Mouse (Mus musculus): Measurements from ENCODE around the gene Hopx.
"Not testable (repeated sequence)": the region's sequence is repeated elsewhere in the genome, so short reads cannot be mapped to it uniquely, and the experiment has no call there.

Hopx gene

DNA sequence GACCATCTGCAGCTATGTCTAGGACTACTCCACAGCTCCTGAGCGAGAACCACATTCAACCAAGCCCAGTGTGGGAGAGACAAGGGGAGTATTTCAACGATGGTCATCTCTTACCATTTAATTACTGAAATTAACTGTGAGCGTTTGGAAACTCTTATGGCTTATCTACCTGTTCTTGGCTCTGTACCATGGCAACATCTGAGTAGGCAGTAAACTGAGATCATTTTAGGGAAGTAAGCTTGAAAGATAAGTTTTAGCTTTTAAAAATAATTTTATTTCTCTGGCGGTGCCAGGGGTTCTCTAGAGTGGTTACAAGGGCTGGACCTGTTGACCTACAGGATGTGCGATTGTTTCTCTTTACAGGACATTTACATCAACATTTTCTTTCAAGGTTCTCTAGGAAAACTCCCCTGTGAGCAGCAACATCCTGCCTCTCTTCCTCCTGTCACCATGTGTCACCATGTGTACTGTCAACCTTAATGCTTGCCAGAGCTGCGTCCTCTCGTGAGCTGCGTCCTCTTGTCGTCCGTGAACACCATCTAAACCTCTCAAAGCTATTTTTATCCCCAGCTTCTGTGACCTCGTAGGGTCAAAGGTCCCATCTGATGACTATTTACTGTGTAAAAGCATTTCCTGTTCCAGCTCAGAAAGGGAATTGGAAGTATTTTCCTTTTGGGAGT lies 15.5 kb downstream of the Hopx start:
- peak; percentile 58 for DNase-seq

DNA sequence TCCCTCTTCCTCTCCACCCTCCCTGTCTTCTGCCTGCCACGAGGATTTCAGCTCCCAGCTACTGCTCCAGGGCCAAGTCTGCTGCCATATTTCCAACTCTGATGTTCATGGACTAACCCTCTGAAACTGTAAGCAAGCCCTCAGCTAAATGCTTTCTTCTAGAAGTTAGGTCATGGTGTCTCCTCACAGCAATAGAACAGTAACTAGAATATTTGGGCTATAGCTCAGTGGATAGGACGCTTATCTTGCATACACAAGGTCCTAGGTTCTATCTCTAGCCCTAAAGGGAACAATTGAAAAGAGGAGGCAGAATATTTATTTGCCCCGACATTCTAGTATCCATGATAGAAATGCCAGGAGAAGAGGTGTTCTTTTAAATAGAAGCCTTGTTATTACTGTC lies 16.0 kb downstream of the Hopx start:
- no peak for DNase-seq

DNA sequence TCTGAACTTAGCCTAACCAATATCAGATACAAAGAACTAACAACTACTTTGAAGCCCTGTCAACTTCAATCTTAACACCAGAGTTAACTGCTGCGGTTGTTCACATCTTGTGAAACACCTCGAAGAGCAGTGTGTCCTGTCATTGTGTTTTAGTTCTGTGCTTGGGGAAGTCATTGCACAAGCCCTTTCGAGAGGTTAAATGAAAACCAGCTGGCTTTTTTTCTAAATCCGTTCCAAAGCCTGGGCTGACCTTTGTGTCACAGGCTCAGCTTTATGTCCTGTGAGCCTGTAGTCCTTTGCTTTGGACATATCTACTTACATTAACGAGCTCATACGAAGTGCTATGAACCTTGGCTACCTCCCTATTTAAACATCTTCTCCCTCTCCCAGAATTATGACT lies 17.2 kb downstream of the Hopx start:
- peak; percentile 30 for DNase-seq

DNA sequence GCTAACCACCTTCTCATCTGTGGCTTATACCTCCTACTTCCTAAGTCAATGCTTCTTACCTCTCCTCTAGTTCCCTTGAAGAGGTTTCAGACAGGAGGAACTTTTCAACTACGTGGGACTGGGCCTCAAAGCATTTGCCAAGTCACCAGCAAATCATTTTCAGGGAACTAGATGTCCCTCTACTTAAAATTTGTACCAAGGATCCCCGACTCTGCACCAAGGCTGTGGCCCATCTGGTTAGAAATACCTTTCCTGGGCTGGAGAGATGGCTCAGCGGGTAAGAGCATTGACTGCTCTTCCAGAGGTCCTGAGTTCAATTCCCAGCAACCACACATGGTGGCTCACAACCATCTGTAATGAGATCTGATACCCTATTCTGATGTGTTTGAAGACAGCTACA lies 18.7 kb downstream of the Hopx start:
- DNase-seq = not testable (repeated sequence)

DNA sequence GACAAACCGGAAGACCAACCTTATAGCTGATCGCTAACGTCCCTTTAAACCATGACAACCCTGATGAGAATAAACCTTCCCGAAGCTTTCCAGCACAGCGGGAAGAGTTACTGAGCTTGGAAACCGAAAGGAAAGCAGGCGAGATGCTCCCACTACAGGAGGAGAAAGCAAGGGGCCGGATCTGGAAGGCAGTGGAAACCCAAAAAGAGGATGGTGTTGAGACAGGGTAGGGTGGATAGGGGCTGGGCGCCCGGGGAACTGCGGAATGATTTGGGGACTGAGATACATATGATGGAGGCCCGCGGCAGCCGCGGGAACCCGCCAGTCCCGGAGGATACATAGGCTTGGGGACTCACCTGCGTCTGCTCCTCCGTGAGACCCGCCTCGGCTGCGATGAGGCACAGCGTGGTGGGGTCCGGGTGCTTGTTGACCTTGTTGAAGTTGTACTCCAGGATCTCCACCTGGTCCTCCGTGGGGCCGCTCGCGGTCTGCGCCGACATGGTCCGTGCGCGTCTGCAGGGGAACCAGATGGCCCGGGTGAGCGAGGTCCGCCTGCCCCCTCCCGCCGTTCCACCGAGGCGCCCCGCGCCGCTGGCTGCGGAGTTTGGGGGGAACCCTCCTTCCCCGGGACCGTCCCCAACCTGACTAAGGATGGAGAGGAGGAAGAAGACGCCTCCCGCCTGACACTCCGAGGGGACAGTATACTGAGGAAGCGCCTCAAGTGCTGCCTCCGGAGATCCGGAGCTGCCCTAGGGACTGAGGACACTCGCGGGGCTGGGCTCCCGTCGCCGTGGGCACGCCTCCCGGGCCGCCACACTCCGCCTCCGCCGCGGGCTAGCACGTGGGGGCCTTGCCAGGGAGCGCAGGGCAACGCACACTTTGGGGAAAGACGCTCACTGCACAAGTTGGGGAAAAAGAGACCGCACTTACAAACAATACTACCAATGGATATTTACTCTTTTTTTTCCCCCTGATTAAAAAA lies 20.1 kb downstream of the Hopx start:
- peak; percentile 91 for DNase-seq

DNA sequence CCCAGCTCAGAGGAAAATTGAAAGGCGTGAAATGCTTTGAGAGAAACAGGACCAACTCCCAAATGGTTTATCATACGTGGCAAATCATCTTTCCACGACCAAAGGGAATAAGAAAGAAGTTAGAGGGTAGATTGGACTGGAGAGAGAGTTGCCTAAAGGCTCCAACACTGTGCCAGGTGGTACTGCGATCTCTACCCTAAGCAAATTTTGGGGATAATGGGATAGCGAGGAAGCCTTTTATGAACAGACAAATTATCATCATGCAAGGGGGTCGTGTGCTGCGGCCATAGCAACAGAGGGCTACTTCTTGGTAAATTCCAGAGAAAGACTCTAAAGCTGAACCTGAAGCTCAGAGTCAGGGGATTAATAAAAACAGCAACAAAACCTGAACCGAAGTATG lies 21.0 kb downstream of the Hopx start:
- DNase-seq = no peak

DNA sequence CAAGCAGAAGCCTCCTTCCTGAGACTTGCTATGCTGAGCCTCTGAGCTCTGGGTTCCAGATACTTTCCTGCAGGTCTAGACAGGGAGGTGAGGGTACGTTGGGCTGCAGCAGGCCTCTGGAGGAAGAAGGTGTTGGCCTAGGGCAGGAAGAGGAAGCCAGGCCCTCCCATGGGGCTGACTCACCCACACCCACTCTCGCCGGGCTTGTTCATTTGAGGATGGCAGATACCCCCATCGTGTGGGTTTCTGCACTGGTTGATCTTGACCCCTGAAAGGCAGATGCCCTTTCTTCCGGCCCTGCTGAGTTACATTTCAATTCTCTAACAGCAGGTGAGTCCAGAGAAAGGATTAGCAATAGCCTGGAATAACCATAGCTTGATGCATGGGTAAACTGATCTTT lies 22.4 kb downstream of the Hopx start:
- no peak for DNase-seq

DNA sequence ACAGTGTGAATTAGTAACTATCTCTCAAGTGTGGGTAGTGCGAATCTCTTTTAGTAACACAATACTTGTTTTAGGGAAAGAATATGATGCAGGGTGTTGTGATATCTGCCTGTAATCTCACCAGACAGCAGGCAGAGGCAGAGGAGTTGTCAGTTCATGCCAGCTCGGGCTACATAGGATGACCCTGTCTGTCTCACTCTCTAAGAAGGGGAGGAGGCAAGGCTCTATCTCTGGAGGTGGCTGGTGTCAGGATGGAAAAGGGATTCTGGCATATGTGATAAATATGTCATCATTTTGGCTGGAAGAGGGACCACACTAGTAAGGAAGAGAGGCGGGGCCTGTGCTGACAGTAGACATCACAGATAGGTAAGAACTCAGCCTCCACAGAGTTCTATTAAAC lies 23.0 kb downstream of the Hopx start:
- no peak for DNase-seq

DNA sequence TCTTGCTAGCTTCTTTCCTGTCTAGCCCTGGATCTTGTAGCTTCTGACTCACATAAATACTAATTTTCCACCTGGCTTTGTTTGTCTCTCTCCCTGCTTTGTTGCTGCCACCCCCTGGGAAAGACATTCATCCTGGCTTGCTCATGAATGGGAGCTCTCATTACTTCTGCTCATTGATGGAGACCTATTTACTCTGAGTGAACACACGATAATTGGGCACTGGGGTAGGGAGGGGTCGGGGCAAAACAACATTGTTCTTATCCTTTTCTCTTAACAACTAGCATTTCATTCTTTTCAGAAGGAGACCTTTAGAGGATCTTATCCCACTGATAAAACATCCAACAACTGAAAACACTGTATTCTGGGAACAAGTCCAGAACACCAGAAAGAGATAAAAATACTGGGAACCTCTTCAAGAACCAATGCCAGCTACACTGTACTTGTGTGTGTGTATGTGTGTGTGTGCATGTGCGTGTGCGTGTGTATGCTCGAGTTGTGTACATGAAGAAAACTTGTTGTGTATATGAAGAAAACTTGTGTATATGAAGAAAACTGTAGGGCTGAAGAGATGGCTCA lies 24.3 kb downstream of the Hopx start:
- DNase-seq = no peak

DNA sequence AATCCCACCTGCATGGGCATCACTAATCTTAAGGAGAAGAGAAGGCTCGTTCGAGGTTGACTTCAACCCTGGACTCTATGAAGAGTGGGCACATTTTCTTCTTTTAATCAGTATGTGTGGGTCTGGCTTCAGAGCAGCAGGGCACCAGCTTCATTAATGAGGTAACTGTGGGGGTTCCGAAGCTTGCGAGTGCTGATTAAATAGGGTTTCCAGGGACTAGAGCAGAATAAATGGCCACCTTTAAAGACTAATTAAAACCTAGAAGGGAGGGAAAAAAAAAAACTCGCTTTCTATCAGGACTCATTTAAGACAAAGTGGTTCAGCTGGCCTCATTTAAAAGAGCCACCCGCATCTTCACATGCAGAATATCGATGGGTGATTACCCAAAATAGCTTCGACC lies 25.0 kb downstream of the Hopx start:
- no peak for DNase-seq

DNA sequence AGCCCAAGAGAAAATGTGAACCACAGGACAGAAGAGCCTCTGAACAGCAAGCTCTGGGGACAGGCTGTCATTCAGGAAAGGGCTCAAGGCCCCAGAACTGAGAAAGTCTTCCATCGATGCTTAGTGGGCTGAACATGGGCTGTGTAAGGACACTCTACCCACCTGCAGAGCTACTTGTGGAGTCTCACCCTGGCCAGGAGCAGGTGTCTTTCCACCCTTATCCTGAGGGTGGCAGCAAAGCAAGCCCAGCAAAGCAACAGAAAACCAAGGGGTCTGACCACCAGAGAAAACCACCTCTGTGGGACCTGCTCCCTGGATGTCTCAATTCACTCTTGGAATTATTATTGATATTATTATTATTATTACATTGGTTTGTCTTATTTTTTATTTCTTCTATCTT lies 25.6 kb downstream of the Hopx start:
- peak; percentile 73 for DNase-seq

DNA sequence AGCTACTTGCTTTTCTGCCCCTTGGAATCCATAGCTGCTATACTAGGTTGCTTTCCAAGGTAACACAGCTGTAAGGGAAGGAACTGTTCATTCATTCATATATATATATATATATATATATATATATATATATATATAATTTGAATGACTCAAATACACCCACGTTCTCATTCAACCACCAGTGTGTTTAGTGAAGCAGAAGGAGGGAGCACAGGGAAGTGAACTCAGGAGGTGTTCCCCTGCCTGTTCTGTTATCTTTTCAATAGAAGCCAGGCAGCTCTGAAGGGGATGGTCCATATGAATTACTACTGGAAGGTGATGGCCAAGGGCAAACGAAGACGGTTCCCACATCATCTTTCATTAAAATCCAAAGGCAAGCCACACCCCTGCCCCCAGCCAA lies 27.8 kb downstream of the Hopx start:
- no peak for DNase-seq

DNA sequence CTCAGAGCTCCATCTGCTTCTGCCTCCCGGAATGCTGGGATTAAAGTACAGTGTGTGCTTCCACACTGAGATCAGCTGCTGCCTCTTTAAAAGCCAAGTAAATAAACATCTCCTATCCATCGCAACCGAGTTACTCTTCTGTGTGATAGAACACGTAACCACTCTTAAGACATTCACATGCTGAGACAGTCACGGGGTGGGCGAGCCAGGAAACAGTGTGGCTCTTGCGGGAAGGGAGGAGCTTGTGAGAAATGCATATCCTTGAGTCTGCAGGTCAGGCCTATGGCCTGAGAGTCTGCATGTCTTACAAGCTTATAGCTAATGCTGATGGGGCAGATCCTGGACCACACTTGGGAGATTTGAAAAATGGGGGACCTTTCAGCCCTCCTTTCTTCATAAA lies 28.4 kb downstream of the Hopx start:
- no peak for DNase-seq

DNA sequence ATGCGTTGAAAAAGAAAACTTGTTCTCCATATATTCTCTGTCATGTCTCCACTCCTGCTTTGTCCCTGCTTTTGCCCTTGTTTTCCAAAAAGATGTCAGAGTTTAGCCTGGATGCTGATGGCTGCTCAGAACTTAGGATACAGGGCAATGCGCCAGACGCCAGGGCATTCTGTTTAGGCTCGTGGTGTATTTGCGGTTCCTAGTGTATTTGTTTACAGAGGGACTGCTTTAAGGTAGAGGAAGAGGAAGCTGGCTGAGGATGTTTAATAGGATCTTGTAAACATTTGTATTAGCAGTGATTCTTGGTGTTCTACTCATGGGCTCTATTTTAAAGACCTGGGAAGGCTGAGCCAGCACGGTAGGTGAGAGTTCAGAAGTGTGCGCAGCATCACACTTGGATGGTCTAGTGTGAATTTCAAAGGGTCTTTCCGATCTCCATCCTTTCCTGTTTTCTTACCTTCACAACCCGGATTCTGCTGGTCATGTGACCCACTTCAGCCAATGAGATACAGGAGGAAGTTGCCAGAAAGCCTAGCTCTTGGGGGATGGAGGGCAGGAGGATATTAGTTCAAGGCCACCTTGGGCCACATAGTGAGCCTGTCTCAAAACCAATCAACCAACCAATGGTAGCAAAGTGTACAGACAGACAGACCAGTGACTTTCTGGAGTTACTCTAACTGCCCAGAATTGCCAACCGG lies 29.0 kb downstream of the Hopx start:
- peak; percentile 47 for DNase-seq

DNA sequence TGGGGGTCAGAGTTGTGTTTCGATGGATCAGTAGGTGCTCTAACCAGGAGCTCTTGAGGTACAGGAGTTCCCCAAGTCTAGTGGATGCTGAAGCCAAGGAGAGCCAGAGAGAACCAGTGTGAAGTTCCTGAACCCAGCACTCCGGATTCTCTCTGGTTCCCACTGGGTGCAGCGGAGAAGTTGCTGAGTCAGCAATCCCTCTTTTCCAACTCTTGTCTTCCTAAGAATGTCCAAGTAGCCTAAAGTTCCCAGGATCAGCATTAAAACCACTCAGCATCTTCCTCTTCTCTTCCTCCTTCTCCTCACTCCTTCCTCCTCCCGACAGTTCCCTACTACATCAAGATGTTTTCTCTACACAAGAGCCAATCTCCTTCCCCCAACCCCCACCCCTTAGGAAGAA lies 30.5 kb downstream of the Hopx start:
- no peak for DNase-seq

DNA sequence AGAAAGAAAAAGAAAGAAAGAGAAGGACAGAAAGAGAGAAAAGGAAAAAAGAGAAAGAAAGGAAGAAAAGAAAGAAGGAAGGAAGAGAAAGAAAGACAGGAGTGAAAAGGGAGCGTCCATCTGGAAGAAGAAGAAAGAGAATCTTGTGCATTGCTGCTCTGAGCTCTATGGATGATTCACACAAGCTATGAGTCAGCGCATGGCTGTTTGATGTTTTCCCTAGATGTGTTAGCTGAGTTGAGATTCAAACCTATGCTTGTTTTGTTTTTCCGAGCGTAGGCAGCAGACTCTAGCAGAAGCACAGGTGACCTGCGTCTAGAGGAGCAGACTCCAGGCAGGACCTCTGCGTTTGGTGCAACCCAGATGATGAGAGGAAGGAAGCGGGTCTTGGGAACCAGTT lies 32.2 kb downstream of the Hopx start:
- no peak for DNase-seq

DNA sequence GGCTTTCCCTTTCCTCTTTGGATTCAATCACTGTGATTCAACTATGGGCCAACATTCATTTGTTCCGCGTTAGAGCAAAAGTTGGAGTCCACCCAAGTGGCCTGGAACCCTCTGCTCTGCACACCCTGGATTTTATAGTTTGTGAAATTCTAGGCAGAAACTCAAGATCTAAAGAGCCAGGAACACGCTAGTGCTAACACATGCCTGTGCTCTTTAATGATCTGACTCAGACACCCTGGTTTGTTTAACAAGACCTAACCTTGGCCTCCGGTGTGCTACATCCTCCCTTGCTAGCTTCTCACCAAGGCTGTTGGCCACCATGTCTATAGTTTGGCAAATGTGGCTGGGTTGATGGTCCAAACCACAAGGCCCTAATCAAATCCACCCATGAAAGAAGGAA lies 34.2 kb downstream of the Hopx start:
- no peak for DNase-seq

DNA sequence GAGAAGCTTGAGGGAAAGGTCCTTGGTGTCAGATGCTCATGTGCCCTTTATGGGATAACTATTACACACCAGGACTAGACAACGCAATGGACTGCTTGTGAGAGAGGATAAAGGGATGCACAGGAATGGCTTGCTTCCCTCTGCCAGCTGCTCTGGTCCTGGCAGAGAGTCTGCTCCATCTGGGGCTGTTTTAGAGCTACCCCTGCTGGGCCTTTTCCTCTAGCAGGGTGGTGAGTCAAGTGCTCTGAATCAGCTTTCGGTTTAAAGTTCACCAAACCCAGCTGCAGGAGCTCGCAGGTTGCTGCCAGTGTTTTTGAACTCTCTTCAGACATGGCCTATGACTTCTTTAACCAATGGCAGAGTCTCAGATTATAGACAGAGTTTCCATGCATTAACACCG lies 39.0 kb downstream of the Hopx start:
- DNase-seq = no peak

DNA sequence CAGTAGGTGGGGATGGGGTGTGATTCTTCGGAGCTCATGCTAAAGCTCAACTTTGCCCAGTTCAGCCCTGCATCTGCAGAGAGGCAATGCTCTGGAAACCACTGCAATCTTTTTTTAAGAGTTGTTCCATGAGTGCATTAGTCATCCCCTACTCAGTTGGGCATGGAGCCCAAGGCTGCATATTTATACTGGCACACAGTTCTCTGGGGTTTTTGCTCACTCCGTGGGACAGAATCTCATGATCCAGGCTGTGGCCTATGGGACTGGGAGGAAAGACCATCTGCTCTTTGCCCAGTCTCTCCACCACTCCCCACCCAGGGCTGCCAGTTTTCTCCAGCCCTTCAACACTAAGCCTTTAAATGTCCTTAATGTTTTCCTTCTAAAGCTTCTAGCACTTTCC lies 40.0 kb downstream of the Hopx start:
- peak; percentile 77 for DNase-seq

DNA sequence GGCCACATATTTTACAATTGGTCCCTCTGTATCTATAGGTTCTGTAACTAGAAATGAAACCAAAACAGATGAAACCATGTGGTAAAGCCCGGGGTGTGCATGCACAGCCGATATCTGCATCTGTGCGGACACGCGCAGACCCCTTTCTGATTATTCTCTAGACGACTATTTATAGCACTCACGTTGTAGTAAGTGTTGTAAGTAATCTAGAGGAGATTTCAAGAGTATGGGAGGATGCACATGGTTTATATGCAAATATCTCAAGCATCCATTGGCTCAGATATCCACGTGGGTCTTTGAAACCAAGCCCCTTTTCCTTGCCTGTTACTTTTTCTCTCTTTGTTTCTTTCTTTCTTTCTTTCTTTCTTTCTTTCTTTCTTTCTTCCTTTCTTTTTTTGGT lies 41.1 kb downstream of the Hopx start:
- no peak for DNase-seq

DNA sequence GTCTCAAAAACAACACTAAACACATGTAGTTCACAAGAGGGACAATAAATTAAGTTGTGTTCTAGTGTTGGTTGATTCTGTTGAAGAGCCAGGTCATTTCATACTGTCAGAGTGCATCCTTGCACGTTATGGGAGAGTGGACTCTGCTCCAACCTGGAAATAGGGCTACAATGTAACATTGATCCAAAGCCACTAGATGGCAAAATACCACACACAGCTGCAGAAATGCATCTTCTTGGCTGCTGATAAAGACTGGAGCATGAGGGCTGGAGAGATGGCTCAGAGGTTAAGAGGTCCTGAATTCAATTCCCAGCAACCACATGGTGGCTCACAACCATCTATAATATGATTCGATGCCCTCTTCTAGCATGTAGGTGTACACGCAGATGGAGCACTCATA lies 43.3 kb downstream of the Hopx start:
- DNase-seq = no peak

DNA sequence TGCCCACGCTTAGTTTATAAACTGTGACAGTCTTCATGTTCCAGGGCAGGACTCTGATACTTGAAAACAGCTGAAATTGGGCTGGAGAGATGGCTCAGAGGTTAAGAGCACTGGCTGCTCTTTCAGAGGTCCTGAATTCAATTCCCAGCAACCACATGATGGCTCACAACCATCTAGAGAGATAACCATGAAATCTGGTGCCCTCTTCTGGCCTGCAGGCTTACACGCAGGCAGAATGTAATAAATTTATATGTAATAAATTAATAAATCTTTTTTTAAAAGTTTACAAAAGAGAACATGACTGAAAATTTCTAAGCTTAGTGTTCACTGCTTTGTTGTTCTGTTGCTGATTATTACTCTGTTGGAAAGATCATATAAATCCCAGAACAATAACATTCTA lies 43.9 kb downstream of the Hopx start:
- no peak for DNase-seq

DNA sequence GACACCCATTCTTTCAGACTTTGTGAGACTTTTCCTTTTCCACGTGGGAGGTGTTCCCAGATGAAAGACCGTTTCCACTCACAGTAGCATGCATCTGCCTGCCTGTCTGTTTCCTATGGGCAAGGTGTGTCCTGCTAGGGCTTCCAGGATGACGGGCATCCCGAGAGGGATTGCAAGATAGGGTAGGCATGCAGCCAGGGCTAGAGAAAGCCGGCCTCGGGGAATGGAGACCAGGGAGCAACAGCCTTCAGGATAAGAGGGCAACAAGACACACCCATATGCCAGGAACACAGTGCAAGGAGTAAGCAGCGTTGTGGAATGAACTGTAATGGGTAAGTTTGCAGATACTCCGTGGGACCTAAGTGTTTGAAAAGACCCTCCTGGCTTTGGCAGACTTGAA lies 47.6 kb downstream of the Hopx start:
- DNase-seq = peak; percentile 24

Measured in lung, postnatal 10 days (tissue).